Mouse (Mus musculus) MEL (cell line): ENCODE results near the gene Susd6. TPM values are rescaled to one million over a fixed set of nuclear protein-coding genes. Genes with fewer than 3 reads are reported as not detected.
"Not testable (repeated sequence)": the region's sequence is repeated elsewhere in the genome, so short reads cannot be mapped to it uniquely, and the experiment has no call there.

Experiments
- DNase-seq: peaks from one replicate; pipeline ENCODE4 v3.0.0; 2011; ENCODE audit warnings: low read depth, low spot score
- H3K27ac ChIP-seq: 2 replicates; pipeline ENCODE4 v1.5.1; 2012; ENCODE audit warnings: low read depth, mild to moderate bottlenecking, control low read depth, low read length, moderate library complexity; ENCODE audit not compliant: control insufficient read depth
- H3K27me3 ChIP-seq, 2 experiments: fragments of 150-350 bp in 1 of 2; sonication (generic) in 1 of 2; 2 replicates each; pipeline ENCODE4 v1.6.1; 2012; ENCODE audit warnings: low read length in 2 of 2, mild to moderate bottlenecking in 2 of 2, improper control_type of control experiment in 1 of 2, moderate library complexity in 1 of 2; ENCODE audit not compliant: insufficient read depth in 2 of 2, control insufficient read depth in 1 of 2
- H3K36me3 ChIP-seq, 2 experiments: 2 replicates each; pipeline ENCODE4 v1.6.1; 2012 to 2014; ENCODE audit warnings: low read length in 2 of 2, improper control_type of control experiment in 1 of 2, inconsistent platforms in 1 of 2, mild to moderate bottlenecking in 1 of 2; ENCODE audit not compliant: insufficient read depth in 2 of 2, control insufficient read depth in 1 of 2
- H3K4me1 ChIP-seq, 2 experiments: fragments of 150-350 bp in 1 of 2; sonication (generic) in 1 of 2; 2 replicates each; pipeline ENCODE4 v1.6.1; 2012; ENCODE audit warnings: low read length in 2 of 2, improper control_type of control experiment in 1 of 2, mild to moderate bottlenecking in 1 of 2; ENCODE audit not compliant: insufficient read depth in 2 of 2, control insufficient read depth in 1 of 2
- H3K4me3 ChIP-seq, 2 experiments: fragments of 150-350 bp in 1 of 2; sonication (generic) in 1 of 2; 2 replicates each; pipeline ENCODE4 v1.5.1; 2012; ENCODE audit warnings: low read depth in 2 of 2, low read length in 2 of 2, mild to moderate bottlenecking in 2 of 2, moderate library complexity in 2 of 2, control low read depth in 1 of 2, improper control_type of control experiment in 1 of 2; ENCODE audit not compliant: control insufficient read depth in 1 of 2, insufficient read depth in 1 of 2
- H3K79me2 ChIP-seq: 2 replicates; pipeline ENCODE4 v1.6.1; 2012; ENCODE audit warnings: mild to moderate bottlenecking, low read length, moderate library complexity; ENCODE audit not compliant: control insufficient read depth, poor library complexity, insufficient read depth
- H3K9ac ChIP-seq: 2 replicates; pipeline ENCODE4 v1.6.1; 2012; ENCODE audit warnings: low read depth, mild to moderate bottlenecking, control low read depth, low read length, moderate library complexity; ENCODE audit not compliant: control insufficient read depth, poor library complexity, severe bottlenecking
- H3K9me3 ChIP-seq: fragments of 150-350 bp; sonication (generic); replicated peaks from 2 replicates; pipeline ENCODE4 v1.6.1; 2012; ENCODE audit warnings: mild to moderate bottlenecking, low read length, improper control_type of control experiment, moderate library complexity; ENCODE audit not compliant: insufficient read depth
- ELF1 ChIP-seq: IDR thresholded peaks from 2 replicates; pipeline ENCODE4 v1.6.1; 2014; ENCODE audit warnings: low read depth, mild to moderate bottlenecking, inconsistent platforms, low read length, improper control_type of control experiment, moderate library complexity
- ETS1 ChIP-seq: IDR thresholded peaks from 2 replicates; pipeline ENCODE4 v1.6.1; 2012; ENCODE audit warnings: low read depth, mild to moderate bottlenecking, inconsistent platforms, low read length, improper control_type of control experiment, moderate library complexity
- GABPA ChIP-seq: IDR thresholded peaks from 2 replicates; pipeline ENCODE4 v1.6.1; 2012; ENCODE audit warnings: low read depth, mild to moderate bottlenecking, inconsistent platforms, low read length, improper control_type of control experiment, moderate library complexity
- MAX ChIP-seq: IDR thresholded peaks from 2 replicates; pipeline ENCODE4 v1.6.1; 2011; ENCODE audit warnings: low read length, improper control_type of control experiment
- MEF2A ChIP-seq: IDR thresholded peaks from 2 replicates; pipeline ENCODE4 v1.6.1; 2014; ENCODE audit warnings: low read depth, mild to moderate bottlenecking, inconsistent platforms, low read length, improper control_type of control experiment; ENCODE audit not compliant: poor library complexity, insufficient replicate concordance, severe bottlenecking; ENCODE audit errors: extremely low read depth
- MYC ChIP-seq: IDR thresholded peaks from 2 replicates; pipeline ENCODE4 v1.6.1; 2011; ENCODE audit warnings: low read depth, mild to moderate bottlenecking, low read length, improper control_type of control experiment, moderate library complexity
- NRF1 ChIP-seq: IDR thresholded peaks from 2 replicates; pipeline ENCODE4 v1.6.1; 2014; ENCODE audit warnings: low read depth, mild to moderate bottlenecking, inconsistent platforms, low read length, improper control_type of control experiment, moderate library complexity; ENCODE audit not compliant: poor library complexity, insufficient read depth, severe bottlenecking
- RAD21 ChIP-seq: IDR thresholded peaks from 2 replicates; pipeline ENCODE4 v1.6.1; 2011; ENCODE audit warnings: mild to moderate bottlenecking, low read depth, low read length, improper control_type of control experiment
- TCF12 ChIP-seq: IDR thresholded peaks from 2 replicates; pipeline ENCODE4 v1.6.1; 2014; ENCODE audit warnings: low read depth, mild to moderate bottlenecking, inconsistent platforms, low read length, improper control_type of control experiment, moderate library complexity
- UBTF ChIP-seq: IDR thresholded peaks from 2 replicates; pipeline ENCODE4 v1.6.1; 2012; ENCODE audit warnings: low read depth, mild to moderate bottlenecking, inconsistent platforms, low read length, improper control_type of control experiment, moderate library complexity, borderline replicate concordance; ENCODE audit not compliant: insufficient read depth
- USF1 ChIP-seq: IDR thresholded peaks from 2 replicates; pipeline ENCODE4 v1.6.1; 2014; ENCODE audit warnings: low read depth, mild to moderate bottlenecking, inconsistent platforms, low read length, improper control_type of control experiment, moderate library complexity
- ZKSCAN1 ChIP-seq: IDR thresholded peaks from 2 replicates; pipeline ENCODE4 v1.6.1; 2012; ENCODE audit warnings: low read depth, mild to moderate bottlenecking, inconsistent platforms, low read length, improper control_type of control experiment, moderate library complexity
- ZNF384 ChIP-seq: IDR thresholded peaks from 2 replicates; pipeline ENCODE4 v1.6.1; 2012; ENCODE audit warnings: low read depth, mild to moderate bottlenecking, inconsistent platforms, low read length, improper control_type of control experiment
- polyA plus RNA-seq, 2 experiments: library from polyadenylated mRNA; stranded (reverse) in 1 of 2; unstranded in 1 of 2; fragments of >175 nt in 1 of 2; fragments of >200 nt in 1 of 2; gene quantifications; 2 replicates each; pipeline versions ENCODE4 v1.2.1 to v1.2.4; 2012; ENCODE audit warnings: low replicate concordance in 2 of 2, low read depth in 1 of 2; ENCODE audit not compliant: insufficient read length in 2 of 2, insufficient read depth in 1 of 2, missing spikeins in 1 of 2
- total RNA-seq: library from RNA; depleted of rRNA; stranded (reverse); fragments of 300-350 nt; gene quantifications from 2 replicates; pipeline ENCODE4 v1.2.3, GENCODE M21; 2012

The Susd6 gene
- total and polyA plus RNA-seq, 3 experiments, result 12.2 to 22.4 TPM; not detected in 1

GRCm38 (mm10) chr12:80787604-80788003, 2.7 kb upstream of the Susd6 start:
- Histone ChIP-seq H3K9ac (peak overlapping the region; percentile 20; the same call in 1 of the 2 replicates), H3K36me3 (peaks cover 0 to 37% of the 10 kb centered on the region in 2 experiments; a peak in 2 of 4 replicates), H3K79me2 (peaks cover 19% of the 10 kb centered on the region), H3K27me3 (no peaks in the 10 kb centered on the region), H3K9me3 (no peaks in the 10 kb centered on the region), H3K4me1 (peaks cover 15 to 49% of the 10 kb centered on the region in 2 experiments), H3K27ac (no peak overlapping the region), H3K4me3 (0 out of 4 replicates have a peak overlapping the region, but pooled peaks of 1 of the 2 experiments have one; percentile 4)
- TF ChIP-seq MAX (no peak), ELF1 (no peak), RAD21 (no peak)
- DNase-seq, result peak; percentile 35

GRCm38 (mm10) chr12:80788188-80788587, 2.1 kb upstream of the Susd6 start:
- H3K4me3 ChIP-seq, result no peak overlapping the region
- DNase-seq, result no peak
- peaks cover 15 to 55% of the 10 kb centered on the region in 2 experiments for H3K4me1 ChIP-seq
- peaks cover 25% of the 10 kb centered on the region for H3K79me2 ChIP-seq
- H3K27me3 ChIP-seq, result no peaks in the 10 kb centered on the region
- H3K36me3 ChIP-seq, result peaks cover 0 to 41% of the 10 kb centered on the region in 2 experiments; a peak in 3 of 4 replicates
- TF ChIP-seq ZKSCAN1 (no peak), USF1 (no peak), MEF2A (no peak), MYC (no peak), ZNF384 (no peak), ETS1 (no peak), UBTF (no peak), NRF1 (no peak), TCF12 (no peak), GABPA (no peak)
- no peak overlapping the region; the same call in 1 of the 2 replicates for H3K27ac ChIP-seq
- H3K9ac ChIP-seq, result peak overlapping the region; percentile 20; the same call in 1 of the 2 replicates
- H3K9me3 ChIP-seq, result no peaks in the 10 kb centered on the region

GRCm38 (mm10) chr12:80789276-80789675, 1.0 kb upstream of the Susd6 start:
- not testable (repeated sequence) for H3K27me3 ChIP-seq, H3K9me3 ChIP-seq, DNase-seq
- peaks cover 35% of the 10 kb centered on the region for H3K79me2 ChIP-seq
- H3K9ac ChIP-seq, result peak overlapping the region; percentile 69; the same call in 1 of the 2 replicates
- peaks cover 19 to 60% of the 10 kb centered on the region in 2 experiments for H3K4me1 ChIP-seq
- H3K27ac ChIP-seq, result peak overlapping the region; percentile 97
- H3K4me3 ChIP-seq, result peak overlapping the region in 1 of 2 experiments; percentile 56; a peak in 2 of 4 replicates
- H3K36me3 ChIP-seq, result peaks cover 0 to 49% of the 10 kb centered on the region in 2 experiments; a peak in 3 of 4 replicates
